Mouse (Mus musculus) ovary, adult 18-20 months (tissue): ENCODE data around the gene Olfr206.
"Not testable (repeated sequence)": the region's sequence is repeated elsewhere in the genome, so short reads cannot be mapped to it uniquely, and the experiment has no call there.

Source experiments
- DNase-seq: peaks from one replicate; pipeline ENCODE4 v3.0.0; 2022; ENCODE audit warnings: low spot score, mixed read lengths

Olfr206 gene

GRCm38 (mm10) chr16:59349146-59349545 lies at the start of gene Olfr206:
TSS of gene Olfr206 (minus strand) at chr16:59349246.
- DNase-seq = no peak

- no peak for DNase-seq
These were observed 44.3 kb upstream of the Olfr206 start for GRCm38 (mm10) chr16:59393300-59393699.

- DNase-seq = no peak
These were observed 14.8 kb upstream of the Olfr206 start, which contains the start of gene Olfr209 for GRCm38 (mm10) chr16:59363893-59364292. TSS of gene Olfr209 (minus strand) at chr16:59363993.

GRCm38 (mm10) chr16:59331038-59331437 lies 18.0 kb downstream of the Olfr206 start, which contains the start of gene Olfr205:
TSS of gene Olfr205 (minus strand) at chr16:59331138.
- no peak for DNase-seq

GRCm38 (mm10) chr16:59323262-59323661 lies 25.8 kb downstream of the Olfr206 start:
- not testable (repeated sequence) for DNase-seq

- DNase-seq = no peak
These were observed 30.9 kb downstream of the Olfr206 start, which contains the start of gene Olfr204 for GRCm38 (mm10) chr16:59318148-59318547. TSS of gene Olfr204 (minus strand) at chr16:59318248.

GRCm38 (mm10) chr16:59298581-59298980 lies 50.5 kb downstream of the Olfr206 start, which contains the start of gene Olfr203:
TSS of gene Olfr203 (plus strand) at chr16:59298881.
- no peak for DNase-seq
